Mouse (Mus musculus): ENCODE measurements around the gene Atp8b2. TPM values are rescaled to one million over a fixed set of nuclear protein-coding genes. Genes with fewer than 3 reads are reported as not detected.
A peak's percentile ranks its signal among the peaks of the same experiment; 100 is the strongest.

Atp8b2 gene
- polyA plus RNA-seq, 2 experiments: 1.8 to 3.4 TPM

DNA sequence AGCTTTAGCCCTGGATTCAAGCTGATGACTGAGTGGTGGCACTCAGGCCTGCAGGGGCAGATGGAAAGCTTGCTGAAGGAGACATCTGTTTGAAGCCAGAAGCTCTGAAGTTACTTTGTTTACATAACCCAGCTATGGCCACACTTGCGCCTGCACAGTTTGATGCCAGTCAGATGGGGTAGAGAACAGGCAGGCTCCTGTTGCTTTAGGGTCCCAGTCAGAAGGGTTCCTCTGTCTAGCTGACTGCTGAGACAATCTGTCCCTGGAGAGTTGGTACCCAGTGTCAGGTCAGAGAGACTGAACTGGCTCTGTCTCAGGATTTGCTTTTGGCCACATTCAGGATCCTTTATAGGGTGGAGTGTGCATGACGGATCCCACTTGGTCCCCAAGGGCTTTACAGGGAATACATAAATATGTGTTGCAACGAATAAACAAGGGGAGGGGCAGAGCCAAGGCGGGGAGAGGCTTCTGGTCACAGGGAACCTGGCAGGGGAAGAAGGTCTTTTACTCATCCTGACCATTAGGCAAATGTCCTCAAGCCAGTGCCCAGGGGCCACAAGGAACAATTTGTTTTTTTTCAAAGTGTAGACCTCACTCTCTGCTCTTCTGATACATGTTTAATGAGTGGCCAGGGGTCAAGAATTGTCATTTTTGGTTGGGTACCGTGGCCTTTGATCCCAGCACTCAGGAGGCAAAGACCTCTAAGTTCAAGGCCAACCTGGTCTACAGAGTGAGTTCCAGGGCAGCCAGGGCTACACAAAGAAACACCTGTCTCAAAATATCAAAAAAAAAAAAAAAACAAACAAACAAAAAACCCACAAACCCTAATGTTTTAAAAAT, 53.4 kb downstream of the Atp8b2 start:
- Histone ChIP-seq H3K9ac (replicated peaks) (no peak overlapping the region), H3K4me2 (ENCODE audit: low read depth) (peak overlapping the region; percentile 8; the same call in 1 of the 2 replicates), H3K9me3 (ENCODE audit: control insufficient read depth, low read length) (no peaks in the 10 kb centered on the region), H3K4me3 (ENCODE audit: insufficient read depth in 1 of 2, low read depth in 2 of 2, low read length in 2 of 2) (no peak overlapping the region), H3K4me1 (replicated peaks; ENCODE audit: control insufficient read depth in 2 of 2, insufficient read depth in 2 of 2, low read length in 1 of 2) (peaks cover 0 to 19% of the 10 kb centered on the region in 2 experiments; a peak in 2 of 4 replicates), H3K27ac (no peak overlapping the region), H3K27me3 (ENCODE audit: control insufficient read depth, insufficient read depth, low read length) (peaks cover 31% of the 10 kb centered on the region), H3K36me3 (replicated peaks; ENCODE audit: control insufficient read depth, insufficient read depth, low read depth) (no peaks in the 10 kb centered on the region)
- DNase-seq (ENCODE audit: low read depth in 3 of 3, low spot score in 3 of 3): no peak
- ATAC-seq (ENCODE audit: insufficient read depth): no peak
- whole genome bisulfite sequencing (ENCODE audit: insufficient replicate concordance): 44% methylated on average over 5 of the region's 5 CpGs
- TF ChIP-seq CTCF (IDR thresholded peaks at IDR 0.05; ENCODE audit: low read depth) (no peak), EP300 (IDR thresholded peaks at IDR 0.05; ENCODE audit: low read depth) (no peak)

DNA sequence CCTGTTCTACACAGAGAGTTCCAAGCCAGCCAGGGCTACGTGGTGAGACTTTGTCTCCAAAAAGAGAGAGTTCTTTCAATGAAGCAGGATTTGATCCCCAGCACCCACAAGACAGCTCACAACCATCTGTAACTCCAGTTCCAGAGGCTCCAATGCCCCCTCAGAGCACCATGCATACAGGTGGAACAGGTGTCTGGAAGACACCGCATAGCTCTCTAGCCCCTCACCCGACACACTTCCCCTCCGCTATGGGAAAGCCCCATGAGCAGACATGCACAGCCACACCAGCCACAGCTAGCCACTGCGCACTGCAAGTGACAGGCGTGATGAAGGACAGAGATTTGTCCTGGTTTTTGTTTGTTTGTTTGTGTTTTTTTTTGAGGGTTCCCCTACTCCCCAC, 54.5 kb downstream of the Atp8b2 start:
- H3K4me2 ChIP-seq (ENCODE audit: low read depth): no peak overlapping the region
- peaks cover 0 to 19% of the 10 kb centered on the region in 2 experiments; a peak in 2 of 4 replicates for H3K4me1 ChIP-seq (replicated peaks; ENCODE audit: control insufficient read depth in 2 of 2, insufficient read depth in 2 of 2, low read length in 1 of 2)
- H3K27me3 ChIP-seq (ENCODE audit: control insufficient read depth, insufficient read depth, low read length): peaks cover 23% of the 10 kb centered on the region
- no peak overlapping the region for H3K9ac ChIP-seq (replicated peaks)
- H3K36me3 ChIP-seq (replicated peaks; ENCODE audit: control insufficient read depth, insufficient read depth, low read depth): no peaks in the 10 kb centered on the region
- ATAC-seq (ENCODE audit: insufficient read depth) (no peak), DNase-seq (ENCODE audit: low read depth in 3 of 3, low spot score in 3 of 3) (no peak)
- no peak overlapping the region for H3K27ac ChIP-seq
- WGBS (ENCODE audit: insufficient replicate concordance): 64% methylated on average over 6 of the region's 6 CpGs
- H3K9me3 ChIP-seq (ENCODE audit: control insufficient read depth, low read length): no peaks in the 10 kb centered on the region
- TF ChIP-seq EP300 (IDR thresholded peaks at IDR 0.05; ENCODE audit: low read depth) (no peak), CTCF (IDR thresholded peaks at IDR 0.05; ENCODE audit: low read depth) (no peak)
- no peak overlapping the region for H3K4me3 ChIP-seq (ENCODE audit: insufficient read depth in 1 of 2, low read depth in 2 of 2, low read length in 2 of 2)

DNA sequence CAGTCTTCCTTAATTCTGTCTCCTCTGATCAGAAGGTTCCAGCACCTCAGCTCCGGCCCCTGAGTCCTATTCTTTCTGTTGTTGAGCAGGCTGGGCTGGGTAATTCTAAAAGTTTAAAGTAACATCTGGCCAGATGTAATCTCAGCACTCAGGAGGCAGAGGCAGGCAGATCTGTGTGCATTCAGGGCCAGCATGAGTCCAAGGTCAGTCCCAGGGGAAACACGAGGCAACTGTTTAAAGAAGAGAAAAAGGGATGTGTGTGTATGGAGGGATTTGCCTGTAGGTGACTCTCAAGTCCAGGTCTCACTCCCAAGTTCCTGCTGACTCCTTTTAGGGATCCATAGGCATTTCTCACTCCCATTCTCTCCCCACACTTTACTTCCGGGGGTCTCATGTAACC, 55.5 kb downstream of the Atp8b2 start:
- H3K4me1 ChIP-seq (replicated peaks; ENCODE audit: control insufficient read depth in 2 of 2, insufficient read depth in 2 of 2, low read length in 1 of 2): peaks cover 0 to 17% of the 10 kb centered on the region in 2 experiments; a peak in 2 of 4 replicates
- H3K4me2 ChIP-seq (ENCODE audit: low read depth): no peak overlapping the region
- no peak overlapping the region for H3K4me3 ChIP-seq (ENCODE audit: insufficient read depth in 1 of 2, low read depth in 2 of 2, low read length in 2 of 2)
- 62% methylated on average over 3 of the region's 3 CpGs for WGBS (ENCODE audit: insufficient replicate concordance)
- no peak overlapping the region for H3K9ac ChIP-seq (replicated peaks)
- TF ChIP-seq EP300 (IDR thresholded peaks at IDR 0.05; ENCODE audit: low read depth) (no peak), CTCF (IDR thresholded peaks at IDR 0.05; ENCODE audit: low read depth) (no peak)
- DNase-seq (ENCODE audit: low read depth in 3 of 3, low spot score in 3 of 3) (no peak), ATAC-seq (ENCODE audit: insufficient read depth) (no peak)
- H3K27ac ChIP-seq: no peak overlapping the region
- H3K36me3 ChIP-seq (replicated peaks; ENCODE audit: control insufficient read depth, insufficient read depth, low read depth): no peaks in the 10 kb centered on the region
- H3K9me3 ChIP-seq (ENCODE audit: control insufficient read depth, low read length): no peaks in the 10 kb centered on the region
- peaks cover 14% of the 10 kb centered on the region for H3K27me3 ChIP-seq (ENCODE audit: control insufficient read depth, insufficient read depth, low read length)

DNA sequence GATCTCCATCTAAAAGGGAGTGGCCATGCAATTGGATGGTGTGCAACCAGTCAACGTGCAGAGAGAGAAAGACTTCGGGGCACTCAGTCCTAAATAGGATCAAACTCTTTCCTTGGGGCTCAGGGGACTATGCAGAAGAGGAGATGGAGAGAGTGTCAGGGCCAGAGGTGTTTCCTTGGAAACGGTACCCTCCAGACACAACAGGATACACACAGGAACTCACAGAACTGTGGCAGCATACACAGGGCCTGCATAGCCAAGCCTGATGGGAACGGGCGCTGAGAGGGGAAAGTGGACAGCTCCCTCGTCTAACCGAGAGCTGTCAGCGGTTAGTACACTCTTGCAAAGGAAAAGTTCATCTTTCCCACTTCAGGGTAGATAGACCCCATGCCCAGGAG, 63.8 kb downstream of the Atp8b2 start:
- no peaks in the 10 kb centered on the region for H3K27me3 ChIP-seq (ENCODE audit: control insufficient read depth, insufficient read depth, low read length)
- no peak overlapping the region for H3K27ac ChIP-seq
- H3K4me3 ChIP-seq (ENCODE audit: insufficient read depth in 1 of 2, low read depth in 2 of 2, low read length in 2 of 2): no peak overlapping the region
- peaks cover 10 to 19% of the 10 kb centered on the region in 2 experiments for H3K4me1 ChIP-seq (replicated peaks; ENCODE audit: control insufficient read depth in 2 of 2, insufficient read depth in 2 of 2, low read length in 1 of 2)
- ATAC-seq (ENCODE audit: insufficient read depth) (no peak), DNase-seq (ENCODE audit: low read depth in 3 of 3, low spot score in 3 of 3) (no peak)
- H3K9me3 ChIP-seq (ENCODE audit: control insufficient read depth, low read length): no peaks in the 10 kb centered on the region
- no peak overlapping the region for H3K9ac ChIP-seq (replicated peaks)
- TF ChIP-seq EP300 (IDR thresholded peaks at IDR 0.05; ENCODE audit: low read depth) (no peak), CTCF (IDR thresholded peaks at IDR 0.05; ENCODE audit: low read depth) (no peak)
- WGBS (ENCODE audit: insufficient replicate concordance): 60% methylated on average over 8 of the region's 8 CpGs
- no peak overlapping the region for H3K4me2 ChIP-seq (ENCODE audit: low read depth)
- H3K36me3 ChIP-seq (replicated peaks; ENCODE audit: control insufficient read depth, insufficient read depth, low read depth): no peaks in the 10 kb centered on the region

DNA sequence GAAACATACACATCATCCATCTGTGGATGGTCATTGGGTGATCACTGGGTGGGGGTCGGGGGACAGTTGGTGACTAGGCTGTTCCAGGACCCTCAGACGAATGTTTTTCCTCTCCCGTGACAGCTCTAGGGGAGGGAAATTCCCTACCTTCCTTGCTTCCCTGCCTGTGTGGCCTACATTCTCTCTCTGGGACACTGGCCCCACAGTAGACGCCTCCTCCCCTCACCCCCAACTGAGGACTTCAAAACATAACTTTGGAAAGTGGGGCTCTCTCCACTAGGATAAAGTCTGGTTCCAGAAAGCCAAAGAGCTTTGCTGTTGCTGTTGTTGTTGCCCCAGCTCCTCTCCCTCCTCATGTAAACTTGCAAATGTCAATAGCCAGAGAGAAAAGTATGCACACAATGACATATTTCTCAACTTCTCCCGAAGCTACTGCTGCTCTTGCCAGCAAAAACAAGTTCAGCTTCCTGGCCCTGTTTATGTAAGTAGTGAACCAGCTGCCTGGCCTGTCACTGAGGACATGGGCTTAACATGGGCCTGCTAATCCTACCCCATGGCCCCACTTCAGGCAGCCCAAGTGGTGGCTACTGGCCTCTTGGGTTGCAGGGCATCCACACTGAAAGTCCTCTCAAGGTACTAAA, 64.3 kb downstream of the Atp8b2 start:
- no peak for ATAC-seq (ENCODE audit: insufficient read depth)
- DNase-seq (ENCODE audit: low read depth in 3 of 3, low spot score in 3 of 3): no peak
- no peaks in the 10 kb centered on the region for H3K36me3 ChIP-seq (replicated peaks; ENCODE audit: control insufficient read depth, insufficient read depth, low read depth)

More for the DNA sequence above, 64.3 kb downstream of the Atp8b2 start:
- H3K4me2 ChIP-seq (ENCODE audit: low read depth): no peak overlapping the region
- 52% methylated on average over 5 of the region's 5 CpGs for WGBS (ENCODE audit: insufficient replicate concordance)
- no peaks in the 10 kb centered on the region for H3K9me3 ChIP-seq (ENCODE audit: control insufficient read depth, low read length)
- no peak overlapping the region for H3K9ac ChIP-seq (replicated peaks)
- peaks cover 10 to 19% of the 10 kb centered on the region in 2 experiments for H3K4me1 ChIP-seq (replicated peaks; ENCODE audit: control insufficient read depth in 2 of 2, insufficient read depth in 2 of 2, low read length in 1 of 2)
- TF ChIP-seq CTCF (IDR thresholded peaks at IDR 0.05; ENCODE audit: low read depth): no peak
- no peak for TF ChIP-seq EP300 (IDR thresholded peaks at IDR 0.05; ENCODE audit: low read depth)
- no peak overlapping the region for H3K4me3 ChIP-seq (ENCODE audit: insufficient read depth in 1 of 2, low read depth in 2 of 2, low read length in 2 of 2)
- H3K27me3 ChIP-seq (ENCODE audit: control insufficient read depth, insufficient read depth, low read length): no peaks in the 10 kb centered on the region
- H3K27ac ChIP-seq: no peak overlapping the region
